Mouse (Mus musculus) gastrocnemius, postnatal 10 days (tissue): ENCODE results near the gene Plppr5. TPM values are rescaled to one million over a fixed set of nuclear protein-coding genes. Genes with fewer than 3 reads are reported as not detected.

ENCODE experiments used
- DNase-seq: peaks from one replicate; pipeline ENCODE4 v3.0.0; 2021; ENCODE audit warnings: mixed read lengths
- long read RNA-seq, 2 experiments: library from polyadenylated mRNA; stranded (forward); transcript quantifications; one replicate each; pipeline ENCODE4 v2.0.0; 2021
- total RNA-seq, 2 experiments: library from RNA; stranded (reverse); gene quantifications; 2 replicates each; pipeline ENCODE4 v1.2.3; 2021

Gene Plppr5
- under 1 TPM; 0.26 to 0.36 TPM for total RNA-seq
- long read RNA-seq, experiment 1, full-length matches to known transcripts = 1 of 1 reads
- long read RNA-seq, experiment 1, partial matches to known transcripts = 0 of 1 reads
- long read RNA-seq, experiment 1, other reads (novel, unspliced or antisense) = 0 of 1 reads
- long read RNA-seq, experiment 2 = 0 reads

DNA sequence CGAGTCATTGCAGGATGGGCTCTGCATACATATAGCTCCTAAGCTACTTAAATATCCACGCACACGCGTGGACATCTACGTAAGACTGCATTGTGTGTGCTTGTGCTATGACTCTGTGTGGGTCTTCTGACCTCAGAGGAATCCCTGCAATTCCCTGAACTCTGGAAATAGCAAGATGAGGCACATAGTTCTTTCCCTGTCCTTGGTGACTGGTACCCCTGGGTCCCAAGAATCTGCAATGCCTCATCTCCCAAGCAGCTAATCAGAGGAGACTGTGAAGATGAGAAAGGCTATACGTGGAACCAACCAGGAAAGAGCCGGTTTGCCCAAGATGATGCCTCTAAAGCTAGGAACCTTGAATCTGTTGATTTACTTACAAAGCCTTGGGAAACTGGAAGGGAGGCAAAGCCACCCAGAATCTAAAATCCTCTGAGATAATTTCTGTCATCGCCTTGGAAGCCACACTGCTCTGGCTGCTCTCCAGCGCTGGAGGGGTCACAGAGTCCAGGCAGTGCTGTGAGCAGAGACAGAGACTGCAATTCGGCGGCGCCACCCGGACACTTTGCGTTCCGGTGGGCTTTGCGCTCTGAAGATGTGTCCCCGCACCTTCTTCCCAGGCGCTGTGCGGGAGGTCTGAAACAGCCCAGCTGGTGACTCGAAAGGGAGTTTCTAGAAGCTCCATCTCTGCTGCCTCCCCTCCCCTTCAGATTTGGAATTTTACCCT, at the start of gene Plppr5:
Gene Plppr5 (plus strand): TSS at position 308 of the 724 bp plus-strand sequence.
- DNase-seq = peak; percentile 27

DNA sequence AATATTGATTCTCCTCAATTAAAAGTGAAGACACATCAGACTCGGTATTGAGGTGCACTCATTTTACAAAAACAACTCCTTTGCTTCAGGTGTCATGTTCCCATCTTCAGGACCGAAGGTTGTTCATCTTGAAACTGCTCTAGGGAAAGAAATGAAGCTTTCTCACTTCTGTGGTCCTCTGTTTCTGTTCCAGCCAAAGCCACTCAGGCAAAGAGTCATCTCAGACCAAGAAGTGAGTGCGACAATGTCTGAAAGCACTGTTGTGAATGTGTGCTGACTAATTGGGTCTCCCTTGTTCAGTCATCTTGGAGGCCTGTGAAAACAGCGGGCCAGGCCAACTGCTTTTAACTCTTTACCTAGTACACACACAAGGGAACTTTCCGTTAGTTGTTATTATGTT, 24.7 kb upstream of the Plppr5 start:
- no peak for DNase-seq

DNA sequence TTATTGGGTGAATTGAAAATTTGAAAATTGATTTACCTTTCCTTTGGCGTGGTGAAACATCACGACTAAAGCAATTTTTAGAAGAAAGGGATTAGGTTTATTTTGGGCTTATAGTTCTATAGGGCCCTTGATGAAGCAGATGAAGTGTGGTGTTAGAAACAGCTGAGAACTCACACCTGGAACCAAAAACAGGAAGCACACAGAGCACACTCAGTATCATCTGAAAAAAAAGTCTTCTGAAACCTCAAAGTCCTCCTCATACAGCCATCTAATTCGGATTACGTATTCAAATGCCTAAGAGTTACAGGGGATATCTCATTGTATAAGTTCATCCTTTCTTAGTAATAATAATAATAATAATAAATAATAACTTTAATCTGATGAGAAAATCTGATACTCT, 24.1 kb upstream of the Plppr5 start:
- no peak for DNase-seq

DNA sequence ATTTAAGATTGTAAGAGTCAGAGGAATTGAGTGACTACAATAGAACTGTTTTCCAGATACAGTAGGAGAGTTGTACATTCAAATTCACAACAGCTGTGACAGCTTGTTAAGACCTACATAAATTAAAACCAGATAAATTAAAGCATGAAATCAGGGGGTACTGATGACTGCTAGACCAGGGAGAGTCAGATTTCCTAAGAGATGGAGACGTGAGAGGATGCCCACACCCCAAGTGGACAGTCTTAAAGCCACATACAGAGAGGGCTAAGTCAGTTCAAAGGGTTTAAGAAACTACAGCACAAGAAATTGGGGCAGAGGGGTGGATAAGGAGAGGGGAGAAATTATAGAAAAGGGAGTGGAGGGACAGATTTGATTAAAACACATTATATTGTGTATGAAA, 17.7 kb upstream of the Plppr5 start:
- no peak for DNase-seq

DNA sequence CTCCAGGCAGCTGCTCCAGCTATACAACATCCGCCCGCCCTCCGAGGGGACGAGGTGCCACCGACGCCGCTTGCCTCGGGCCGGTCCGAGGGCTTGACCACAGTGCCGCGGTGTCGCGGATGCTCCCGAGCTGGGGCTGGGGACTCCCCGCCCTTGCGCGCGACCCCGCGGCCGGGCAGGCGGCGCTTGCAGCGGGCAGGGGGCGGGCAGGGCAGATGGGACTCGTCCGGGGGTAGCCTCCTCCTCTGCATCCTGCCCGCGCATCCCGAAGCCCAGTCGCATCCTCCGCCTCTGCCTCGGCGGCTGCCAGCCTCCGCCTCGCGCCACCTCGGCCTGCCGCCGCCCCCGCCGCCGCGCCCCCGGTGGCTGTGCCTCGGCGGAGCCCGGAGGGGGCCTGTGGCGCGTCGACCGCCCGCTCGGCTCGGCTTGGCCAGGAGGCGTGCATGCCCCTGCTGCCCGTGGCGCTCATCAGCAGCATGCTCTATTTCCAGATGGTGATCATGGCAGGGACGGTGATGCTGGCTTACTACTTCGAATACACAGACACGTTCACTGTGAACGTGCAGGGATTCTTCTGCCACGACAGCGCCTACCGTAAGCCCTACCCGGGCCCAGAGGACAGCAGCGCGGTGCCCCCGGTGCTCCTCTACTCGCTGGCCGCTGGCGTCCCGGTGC, 754 bp downstream of the Plppr5 start:
- peak; percentile 18 for DNase-seq

DNA sequence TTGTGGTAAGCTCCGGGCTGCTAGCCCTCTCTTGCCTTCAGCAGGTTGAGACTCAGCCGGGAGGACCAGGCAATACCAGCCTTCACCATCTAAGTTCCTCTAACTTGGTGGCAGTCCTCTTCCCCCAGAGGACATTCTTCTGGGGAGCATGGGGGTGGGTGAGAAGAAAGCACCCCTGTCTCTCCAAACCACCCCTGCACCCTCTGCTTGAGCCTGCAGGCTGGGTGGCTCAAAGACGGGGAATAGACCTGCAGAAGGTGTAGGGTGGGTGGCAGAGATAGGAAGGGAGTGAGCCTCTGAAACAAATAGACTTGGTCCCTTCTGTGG, 1.3 kb downstream of the Plppr5 start:
- no peak for DNase-seq

DNA sequence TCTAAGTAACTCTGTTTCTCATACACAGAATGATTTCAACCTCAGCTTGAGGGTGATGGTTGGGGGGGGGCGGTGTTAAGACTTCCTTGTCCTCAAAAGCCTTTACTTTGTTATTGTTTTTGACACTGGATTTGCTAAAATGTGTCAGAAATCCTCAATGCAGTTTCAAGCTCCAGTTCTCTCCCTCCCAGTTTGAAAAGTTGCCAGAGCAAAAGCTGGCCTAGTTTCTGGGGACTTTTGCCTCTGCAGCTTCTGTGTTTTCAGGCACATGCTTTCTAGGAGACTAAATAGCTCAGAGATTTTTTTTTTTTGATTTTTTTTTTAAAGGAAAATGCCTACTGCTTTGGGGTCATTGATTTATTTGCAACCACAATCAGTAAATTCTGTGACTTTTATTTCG, 2.7 kb downstream of the Plppr5 start:
- peak; percentile 8 for DNase-seq

DNA sequence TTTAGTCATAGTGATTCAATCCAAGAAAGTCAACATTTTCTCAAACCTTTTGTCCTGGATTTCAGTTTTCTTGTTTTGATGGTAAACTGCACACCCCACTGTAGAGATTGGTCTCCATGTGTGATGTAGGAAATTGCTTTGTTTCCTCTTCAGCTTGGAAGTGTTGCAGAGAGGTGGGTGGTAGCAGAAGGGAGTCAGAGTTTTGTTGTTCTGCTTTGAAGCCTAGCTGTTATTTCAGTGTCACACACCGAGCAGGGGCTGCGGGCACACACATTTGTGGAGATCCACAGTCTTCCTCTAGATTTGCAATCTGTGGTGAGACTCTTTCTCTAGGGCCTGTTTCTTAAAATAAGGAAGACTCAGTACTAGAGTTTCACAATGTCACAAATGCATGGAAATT, 8.0 kb downstream of the Plppr5 start:
- DNase-seq = no peak

DNA sequence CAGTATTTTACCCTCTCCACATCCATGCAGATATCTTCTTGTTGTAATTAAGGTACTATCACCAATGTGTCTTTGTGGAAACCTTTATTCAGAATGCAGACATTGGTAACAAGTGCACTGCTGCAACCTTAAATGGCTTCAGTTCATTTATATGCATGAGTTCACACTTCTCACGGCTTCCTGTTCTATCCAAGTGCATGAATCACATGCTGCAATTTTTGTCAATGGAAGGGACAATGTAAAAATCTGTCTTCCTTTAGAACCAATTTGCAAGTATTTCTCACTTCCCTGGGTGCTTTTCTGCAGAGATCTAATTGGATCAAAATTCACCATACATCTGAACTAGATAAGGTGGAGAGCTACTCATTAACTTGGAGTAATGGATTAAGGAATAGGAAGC, 27.8 kb downstream of the Plppr5 start:
- DNase-seq = no peak

DNA sequence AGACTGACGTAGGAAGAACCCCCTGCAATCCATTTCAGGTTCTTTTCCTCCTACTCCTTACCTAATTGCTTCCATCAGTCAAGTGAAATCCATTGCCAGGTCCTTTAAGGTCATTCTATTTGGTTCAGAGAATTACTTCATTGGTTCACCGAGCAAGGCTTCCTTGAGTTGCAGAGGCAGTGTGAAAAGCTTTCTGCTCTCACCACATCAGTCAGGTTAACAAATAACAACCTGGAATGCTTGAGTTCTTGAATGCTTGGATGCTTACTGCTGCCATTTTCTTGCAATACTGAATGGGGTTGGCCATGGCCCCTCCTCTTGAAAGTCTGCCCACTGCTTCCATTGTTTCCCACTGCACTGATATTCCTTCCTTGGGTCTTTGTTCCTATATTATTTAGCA, 28.8 kb downstream of the Plppr5 start:
- DNase-seq = no peak

DNA sequence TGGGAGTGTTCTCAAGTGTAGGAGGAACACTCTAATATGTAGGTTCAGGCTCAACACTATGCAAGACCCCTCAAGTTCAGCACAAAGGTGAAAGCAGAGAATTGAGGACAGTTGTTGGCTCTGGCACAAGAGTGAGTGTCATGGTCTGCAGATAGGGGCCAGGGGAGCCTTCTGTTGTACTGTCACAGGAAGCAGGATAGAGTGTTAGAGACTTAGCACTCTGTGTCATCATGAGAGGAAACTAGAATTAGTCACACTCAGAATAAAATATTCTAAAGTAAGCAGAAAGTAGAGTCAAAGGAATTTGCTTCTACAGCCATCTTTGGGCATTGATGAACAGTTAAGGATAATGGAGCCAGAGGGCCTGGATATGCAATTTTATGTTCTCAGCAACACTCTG, 31.7 kb downstream of the Plppr5 start:
- no peak for DNase-seq

DNA sequence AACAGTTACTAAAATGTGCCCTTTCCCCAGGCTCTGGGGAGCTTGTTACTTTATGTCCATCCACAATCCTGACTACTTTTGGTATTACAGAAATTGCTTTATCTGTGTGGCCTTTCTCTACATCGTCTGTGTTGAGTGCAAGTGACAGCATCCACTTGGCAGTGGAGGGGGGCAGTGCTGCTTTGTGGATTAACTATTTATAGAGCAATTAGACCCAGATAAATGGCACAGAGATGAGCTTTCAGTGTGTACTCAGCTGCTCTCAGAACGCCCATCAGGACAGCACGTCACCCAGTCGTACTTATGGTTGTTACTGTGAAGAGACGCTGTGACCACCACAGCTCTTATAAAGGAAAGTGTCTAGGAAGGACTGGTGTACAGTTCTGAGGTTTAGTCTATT, 36.8 kb downstream of the Plppr5 start:
- DNase-seq = no peak

DNA sequence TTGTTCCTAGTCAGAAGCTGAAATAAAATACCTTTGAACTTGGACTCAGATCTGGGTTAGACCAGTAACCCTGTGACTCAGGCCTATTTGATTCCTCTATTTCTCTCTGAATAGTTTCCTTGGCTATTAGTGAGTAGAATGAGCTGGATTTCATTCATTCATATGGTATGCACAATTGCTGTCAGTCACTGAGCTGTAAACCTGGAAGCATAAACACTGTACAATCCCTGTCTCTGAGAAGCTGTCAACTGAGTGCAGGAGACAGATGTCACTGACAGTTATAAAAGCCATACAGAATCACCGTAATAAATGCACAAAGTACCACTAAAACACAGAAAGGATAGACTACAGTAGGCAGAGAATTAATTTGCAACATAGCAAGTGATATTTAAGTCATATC, 40.2 kb downstream of the Plppr5 start:
- no peak for DNase-seq

DNA sequence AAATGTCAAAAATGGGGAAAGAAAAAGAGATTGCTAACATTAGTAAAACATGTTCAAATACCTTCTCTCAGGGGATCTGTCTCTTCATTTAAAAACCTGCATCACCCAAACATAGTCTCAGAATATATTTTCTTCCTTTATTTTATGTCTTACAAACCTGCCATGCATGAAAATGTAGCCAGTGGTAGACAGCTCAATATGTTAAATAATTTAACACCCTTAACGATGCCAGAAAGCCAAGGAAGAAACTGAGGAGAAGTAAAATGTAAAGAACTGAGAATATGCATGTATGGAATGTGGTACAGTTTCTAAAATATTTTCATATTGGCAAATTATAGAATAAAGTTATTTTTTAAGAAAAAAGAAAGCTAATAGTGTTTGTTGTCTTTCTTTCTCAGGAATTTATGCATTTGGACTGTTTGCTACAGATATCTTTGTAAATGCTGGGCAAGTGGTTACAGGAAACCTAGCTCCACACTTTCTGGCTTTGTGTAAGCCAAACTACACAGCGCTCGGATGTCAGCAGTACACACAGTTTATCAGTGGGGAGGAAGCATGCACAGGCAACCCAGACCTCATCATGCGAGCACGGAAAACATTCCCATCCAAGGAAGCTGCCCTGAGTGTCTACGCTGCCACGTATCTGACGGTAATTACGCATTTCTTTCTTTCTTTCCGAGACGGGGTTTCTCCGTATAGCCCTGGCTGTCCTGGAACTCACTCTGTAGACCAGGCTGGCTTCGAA, 50.8 kb downstream of the Plppr5 start:
- DNase-seq = no peak

DNA sequence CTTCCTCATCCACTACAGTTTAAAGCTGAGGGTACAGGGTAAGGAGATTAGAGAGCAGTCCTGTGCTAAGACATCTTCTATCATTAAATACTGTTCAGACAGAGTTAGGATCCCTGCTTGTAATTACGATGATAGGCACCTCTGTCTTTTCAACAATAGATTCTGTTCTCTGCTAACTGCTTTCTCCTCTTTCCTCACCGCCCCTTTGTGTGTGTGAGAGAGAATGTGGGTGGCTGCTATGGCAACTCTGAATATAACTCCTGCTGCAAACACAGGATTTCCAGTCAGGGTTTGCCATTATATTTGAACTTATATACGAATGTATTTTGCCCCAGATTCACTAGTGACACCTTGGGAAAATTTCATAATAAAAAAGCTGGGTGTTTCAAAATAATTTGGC, 54.2 kb downstream of the Plppr5 start:
- no peak for DNase-seq

DNA sequence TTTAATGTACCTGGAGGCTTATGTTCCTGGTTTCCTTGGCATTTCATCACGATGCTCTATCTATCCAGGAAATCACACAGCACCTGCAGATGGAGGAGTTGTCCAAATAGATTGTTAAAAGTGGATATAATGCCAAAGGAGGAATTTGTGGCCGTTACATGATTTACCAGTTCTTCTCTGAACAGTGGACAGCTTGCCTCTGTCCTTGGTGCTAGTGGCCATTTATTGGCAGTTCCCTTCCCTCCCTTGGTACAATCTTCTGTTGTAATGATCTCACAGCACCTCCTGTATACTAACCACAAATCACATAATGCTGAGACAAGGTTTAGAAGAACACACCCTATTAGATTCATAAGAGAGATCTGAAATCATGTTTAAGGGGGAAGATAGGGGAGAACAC, 55.7 kb downstream of the Plppr5 start:
- no peak for DNase-seq

DNA sequence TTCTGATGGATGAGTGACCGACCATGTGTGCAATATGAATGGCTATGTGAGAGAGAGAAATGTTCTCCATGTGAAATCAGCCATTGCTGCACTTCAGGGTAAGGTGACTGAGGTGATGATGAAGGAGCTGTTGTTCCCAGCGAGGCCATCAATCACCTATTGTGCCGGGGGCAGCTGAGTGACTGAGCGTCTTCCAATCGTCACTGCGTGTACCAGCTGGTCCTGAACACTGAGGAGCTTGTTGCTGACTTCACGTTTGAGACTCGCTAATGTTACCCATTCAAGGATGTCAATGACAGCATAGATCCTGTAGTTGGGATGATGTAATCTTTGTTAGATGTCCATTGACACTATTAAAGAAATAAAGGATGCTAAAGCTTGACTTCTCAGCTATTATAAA, 74.0 kb downstream of the Plppr5 start:
- DNase-seq = no peak

DNA sequence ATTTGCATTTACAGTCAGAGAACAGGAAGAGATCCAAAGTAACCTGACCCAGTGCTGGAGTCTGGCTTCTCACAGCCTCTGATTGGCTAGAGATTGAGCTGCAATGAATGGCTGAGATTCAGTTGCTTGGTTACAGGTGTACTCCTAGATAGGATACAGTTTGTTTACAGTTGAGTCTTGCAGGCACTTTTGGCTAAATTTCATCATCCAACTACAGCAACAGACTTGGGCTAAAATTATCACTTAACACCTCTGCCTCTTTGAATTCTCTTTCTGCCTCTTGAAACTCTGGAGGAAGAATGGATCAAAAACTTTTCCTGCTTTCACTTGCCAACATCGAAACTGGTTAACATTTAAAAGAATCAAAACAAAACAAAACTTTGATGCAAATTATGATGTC, 89.7 kb downstream of the Plppr5 start:
- DNase-seq = no peak

DNA sequence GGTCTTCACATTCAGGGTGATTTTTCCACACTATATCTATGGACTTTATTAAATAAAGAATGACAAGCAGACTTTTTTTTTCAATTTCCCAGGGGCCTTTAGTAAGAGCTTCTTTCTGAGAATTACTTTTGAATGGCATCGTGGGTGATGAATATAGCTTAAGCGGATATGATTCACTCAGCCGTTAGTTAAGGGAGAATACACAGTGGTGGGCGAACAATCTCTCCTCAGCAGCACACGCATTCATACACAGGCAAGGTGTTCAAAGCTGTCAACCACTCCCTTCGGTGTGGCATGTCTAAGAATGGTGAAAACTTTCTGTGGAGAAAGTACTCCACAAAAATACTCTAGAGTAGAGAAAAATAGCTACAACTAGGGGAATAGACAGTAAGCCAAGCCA, 104.6 kb downstream of the Plppr5 start:
- no peak for DNase-seq

DNA sequence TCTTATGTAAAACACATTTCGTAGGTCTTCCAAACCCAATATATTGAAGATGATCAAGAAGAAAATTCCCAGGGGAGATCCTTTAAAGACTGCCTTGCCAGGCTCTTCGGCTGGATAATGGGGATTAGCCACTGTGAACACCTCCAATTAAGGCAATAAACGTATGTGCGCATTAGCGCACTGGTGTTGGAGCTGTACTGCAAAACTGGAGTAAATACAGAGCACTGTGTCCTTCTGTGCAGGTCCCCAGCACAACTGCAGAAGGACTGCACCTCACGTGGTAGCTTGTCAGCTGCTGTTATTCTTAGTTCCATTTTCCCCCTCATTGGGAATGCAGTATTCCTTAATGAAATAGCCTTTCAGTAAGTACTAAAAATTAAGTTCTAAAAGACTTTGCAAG, 110.0 kb downstream of the Plppr5 start:
- DNase-seq = no peak

DNA sequence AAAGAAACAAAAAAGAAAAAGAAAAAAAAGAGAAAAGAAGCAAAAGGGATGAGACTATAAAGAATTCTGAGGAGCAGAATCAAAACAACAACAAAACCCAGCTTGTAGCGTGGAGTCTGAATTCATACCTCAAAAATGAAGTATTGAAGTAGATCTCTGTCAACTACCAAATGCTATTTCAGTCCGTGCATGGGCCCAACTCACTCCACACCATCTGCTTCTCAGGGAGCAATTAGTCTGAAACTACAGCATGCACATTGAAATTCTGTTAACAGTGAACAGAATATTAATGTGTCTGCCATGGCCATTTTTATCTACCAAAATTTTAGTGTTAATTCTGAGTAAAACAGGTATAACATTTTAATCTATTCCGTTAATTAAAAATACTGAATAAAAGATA, 111.4 kb downstream of the Plppr5 start:
- DNase-seq = no peak

DNA sequence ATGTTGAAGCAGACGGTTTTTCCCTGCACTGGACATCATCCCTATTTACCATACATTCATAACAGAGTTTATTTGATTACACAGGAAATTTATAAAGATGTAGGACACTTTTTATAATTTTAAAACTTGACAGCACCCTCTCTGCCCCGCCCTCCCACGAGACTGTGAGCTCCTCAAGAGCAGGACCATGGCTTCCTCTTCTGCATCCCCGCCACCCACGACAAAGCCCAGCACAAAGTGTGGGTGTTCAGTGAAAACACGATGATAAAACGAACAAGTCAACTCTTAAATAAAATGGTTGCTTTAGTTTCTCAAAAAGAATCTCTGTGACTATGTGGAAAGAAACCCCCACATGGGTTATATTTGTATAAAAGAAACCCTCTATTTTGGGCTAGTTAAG, 112.0 kb downstream of the Plppr5 start:
- DNase-seq = no peak

DNA sequence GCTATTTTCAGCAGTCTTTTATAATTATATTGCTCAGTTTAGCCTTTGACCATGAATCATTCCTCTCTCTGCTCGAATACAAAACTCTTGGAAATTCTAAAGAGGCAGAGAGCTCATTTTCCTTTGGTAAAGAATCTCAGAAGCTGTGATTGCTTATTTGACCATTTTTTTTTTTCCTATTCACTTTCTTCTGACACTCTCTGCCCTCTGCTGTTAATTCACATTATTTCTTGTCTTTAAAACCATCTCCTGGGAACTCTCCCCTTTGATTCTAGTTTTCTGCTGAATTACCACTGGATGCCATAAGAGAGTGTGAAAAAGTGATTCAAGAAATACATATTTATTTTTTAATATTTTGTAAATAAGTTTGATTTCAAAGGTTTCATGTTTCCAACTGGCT, 120.1 kb downstream of the Plppr5 start:
- no peak for DNase-seq
